Mouse (Mus musculus) lung, embryonic 16.5 days (tissue): Measurements from ENCODE around the gene Slc22a20. TPM values are rescaled to one million over a fixed set of nuclear protein-coding genes. Genes with fewer than 3 reads are reported as not detected.
A peak's percentile ranks its signal among the peaks of the same experiment; 100 is the strongest.

Experiments
- ATAC-seq: fragments of 200-750 bp; cut with Nextera tagmentation; 2 replicates; pipeline ENCODE4 v1.8.0; 2017; ENCODE audit warnings: low read depth, mild to moderate bottlenecking, moderate library complexity
- H3K27ac ChIP-seq: fragments of 300-500 bp; sonication (generic); 2 replicates; pipeline ENCODE4 v1.5.1; 2014; ENCODE audit warnings: mild to moderate bottlenecking, control low read depth, low read length
- H3K27me3 ChIP-seq: fragments of 300-500 bp; sonication (generic); 2 replicates; pipeline ENCODE4 v1.6.1; 2014; ENCODE audit warnings: low read depth, low read length, mixed read lengths; ENCODE audit not compliant: control insufficient read depth, insufficient read depth
- H3K36me3 ChIP-seq: fragments of 300-500 bp; sonication (generic); 2 replicates; pipeline ENCODE4 v1.6.1; 2014; ENCODE audit warnings: low read length; ENCODE audit not compliant: control insufficient read depth, insufficient read depth
- H3K4me1 ChIP-seq: fragments of 300-500 bp; sonication (generic); replicated peaks from 2 replicates; pipeline ENCODE4 v1.6.1; 2014; ENCODE audit warnings: low read length, mixed read lengths; ENCODE audit not compliant: control insufficient read depth, insufficient read depth
- H3K4me2 ChIP-seq: fragments of 300-500 bp; sonication (generic); 2 replicates; pipeline ENCODE4 v1.6.1; 2014; ENCODE audit warnings: low read depth, low read length, control low read depth
- H3K4me3 ChIP-seq: fragments of 300-500 bp; sonication (generic); 2 replicates; pipeline ENCODE4 v1.5.1; 2014; ENCODE audit warnings: mild to moderate bottlenecking, low read length, control low read depth
- H3K9ac ChIP-seq: fragments of 300-500 bp; sonication (generic); 2 replicates; pipeline ENCODE4 v1.6.1; 2014; ENCODE audit warnings: low read length, control low read depth
- H3K9me3 ChIP-seq: fragments of 300-500 bp; sonication (generic); 2 replicates; pipeline ENCODE4 v1.6.1; 2016; ENCODE audit warnings: low read length; ENCODE audit not compliant: control insufficient read depth
- WGBS: fragments of 180-500 bp; shearing (Covaris S2); extraction: QIAGEN DNeasy Blood & Tissue Kit; methylation state at CpG from one replicate; pipeline ENCODE4 v1.1.7; 2014; 5-methylcytosine and 5-hydroxymethylcytosine counted together
- polyA plus RNA-seq: library from polyadenylated mRNA; unstranded; fragments of >200 nt; fragmentation: Nextera tagmentation; extraction: Ambion mirVana; gene quantifications from 2 replicates; pipeline ENCODE4 v1.2.1, GENCODE M21; 2015

Gene Slc22a20
- polyA plus RNA-seq, 1 experiment from 2014 or later: not detected

GRCm38 (mm10) chr19:5950218-5950617, 35.7 kb downstream of the Slc22a20 start:
- ATAC-seq: no peak
- no peaks in the 10 kb centered on the region for H3K9me3 ChIP-seq
- H3K9ac ChIP-seq: no peak overlapping the region
- H3K4me3 ChIP-seq: no peak overlapping the region
- no peak overlapping the region for H3K4me2 ChIP-seq
- H3K27ac ChIP-seq: no peak overlapping the region
- H3K36me3 ChIP-seq: peaks cover 37% of the 10 kb centered on the region
- H3K4me1 ChIP-seq: peaks cover 20% of the 10 kb centered on the region
- WGBS: 88% methylated on average over 11 of the region's 11 CpGs
- no peaks in the 10 kb centered on the region for H3K27me3 ChIP-seq

GRCm38 (mm10) chr19:5945891-5946290, 40.1 kb downstream of the Slc22a20 start:
- H3K36me3 ChIP-seq: peaks cover 23% of the 10 kb centered on the region
- no peak overlapping the region for H3K4me3 ChIP-seq
- WGBS: 35% methylated on average over 8 of the region's 8 CpGs
- peak; percentile 36; the same call in 1 of the 2 replicates for ATAC-seq
- no peaks in the 10 kb centered on the region for H3K9me3 ChIP-seq
- peak overlapping the region; percentile 67 for H3K27ac ChIP-seq
- H3K4me2 ChIP-seq: no peak overlapping the region
- H3K4me1 ChIP-seq: peaks cover 22% of the 10 kb centered on the region
- H3K9ac ChIP-seq: 0 out of 2 replicates have a peak overlapping the region, but pooled peaks have one; percentile 21
- H3K27me3 ChIP-seq: no peaks in the 10 kb centered on the region

- no peak overlapping the region for H3K4me3 ChIP-seq
- peak overlapping the region; percentile 67 for H3K27ac ChIP-seq
- H3K27me3 ChIP-seq: no peaks in the 10 kb centered on the region
- peaks cover 30% of the 10 kb centered on the region for H3K4me1 ChIP-seq
- H3K4me2 ChIP-seq: 0 out of 2 replicates have a peak overlapping the region, but pooled peaks have one; percentile 15
- peaks cover 19% of the 10 kb centered on the region for H3K36me3 ChIP-seq
- 0 out of 2 replicates have a peak overlapping the region, but pooled peaks have one; percentile 9 for H3K9ac ChIP-seq
- 33% methylated on average over 7 of the region's 7 CpGs for WGBS
- H3K9me3 ChIP-seq: no peaks in the 10 kb centered on the region
- ATAC-seq: peak; percentile 88
Measured at GRCm38 (mm10) chr19:5945027-5945426, 40.9 kb downstream of the Slc22a20 start.

GRCm38 (mm10) chr19:5944145-5944544, 41.8 kb downstream of the Slc22a20 start:
- 43% methylated on average over 8 of the region's 8 CpGs for WGBS
- ATAC-seq: no peak
- no peaks in the 10 kb centered on the region for H3K9me3 ChIP-seq
- peaks cover 13% of the 10 kb centered on the region for H3K36me3 ChIP-seq
- no peak overlapping the region for H3K4me2 ChIP-seq
- H3K4me3 ChIP-seq: no peak overlapping the region
- H3K4me1 ChIP-seq: peaks cover 36% of the 10 kb centered on the region
- H3K27me3 ChIP-seq: no peaks in the 10 kb centered on the region
- no peak overlapping the region for H3K9ac ChIP-seq
- H3K27ac ChIP-seq: peak overlapping the region; percentile 79

GRCm38 (mm10) chr19:5943404-5943803, 42.5 kb downstream of the Slc22a20 start:
- H3K36me3 ChIP-seq: peaks cover 12% of the 10 kb centered on the region
- H3K4me3 ChIP-seq: no peak overlapping the region
- no peaks in the 10 kb centered on the region for H3K9me3 ChIP-seq
- no peak for ATAC-seq
- no peak overlapping the region for H3K27ac ChIP-seq
- 89% methylated on average over 15 of the region's 15 CpGs for WGBS
- H3K27me3 ChIP-seq: no peaks in the 10 kb centered on the region
- no peak overlapping the region for H3K9ac ChIP-seq
- peaks cover 39% of the 10 kb centered on the region for H3K4me1 ChIP-seq
- H3K4me2 ChIP-seq: no peak overlapping the region

- peaks cover 10% of the 10 kb centered on the region for H3K36me3 ChIP-seq
- ATAC-seq: no peak
- no peak overlapping the region for H3K9ac ChIP-seq
- H3K4me2 ChIP-seq: no peak overlapping the region
- H3K4me1 ChIP-seq: peaks cover 47% of the 10 kb centered on the region
- H3K27me3 ChIP-seq: no peaks in the 10 kb centered on the region
- 82% methylated on average over 7 of the region's 7 CpGs for WGBS
- H3K9me3 ChIP-seq: no peaks in the 10 kb centered on the region
- no peak overlapping the region for H3K4me3 ChIP-seq
- no peak overlapping the region for H3K27ac ChIP-seq
Measured at GRCm38 (mm10) chr19:5942581-5942980, 43.4 kb downstream of the Slc22a20 start.

GRCm38 (mm10) chr19:5940656-5941055, 45.3 kb downstream of the Slc22a20 start:
- Histone ChIP-seq H3K27ac (peak overlapping the region; percentile 80), H3K4me2 (no peak overlapping the region), H3K9me3 (no peaks in the 10 kb centered on the region), H3K27me3 (no peaks in the 10 kb centered on the region), H3K36me3 (peaks cover 10% of the 10 kb centered on the region), H3K4me1 (peaks cover 52% of the 10 kb centered on the region), H3K9ac (no peak overlapping the region), H3K4me3 (no peak overlapping the region)
- WGBS: 81% methylated on average over 10 of the region's 10 CpGs
- ATAC-seq: no peak

GRCm38 (mm10) chr19:5940173-5940572, 45.8 kb downstream of the Slc22a20 start:
- 42% methylated on average over 4 of the region's 4 CpGs for WGBS
- no peaks in the 10 kb centered on the region for H3K9me3 ChIP-seq
- ATAC-seq: peak; percentile 34
- H3K9ac ChIP-seq: no peak overlapping the region
- H3K27ac ChIP-seq: peak overlapping the region; percentile 80
- H3K4me3 ChIP-seq: no peak overlapping the region
- peaks cover 10% of the 10 kb centered on the region for H3K36me3 ChIP-seq
- H3K4me2 ChIP-seq: no peak overlapping the region
- H3K27me3 ChIP-seq: no peaks in the 10 kb centered on the region
- peaks cover 52% of the 10 kb centered on the region for H3K4me1 ChIP-seq

- no peaks in the 10 kb centered on the region for H3K27me3 ChIP-seq
- H3K36me3 ChIP-seq: peaks cover 10% of the 10 kb centered on the region
- no peaks in the 10 kb centered on the region for H3K9me3 ChIP-seq
- no peak for ATAC-seq
- H3K4me1 ChIP-seq: peaks cover 52% of the 10 kb centered on the region
- H3K4me2 ChIP-seq: no peak overlapping the region
- peak overlapping the region; percentile 62 for H3K27ac ChIP-seq
- no peak overlapping the region for H3K4me3 ChIP-seq
- H3K9ac ChIP-seq: no peak overlapping the region
- whole genome bisulfite sequencing: 80% methylated on average over 5 of the region's 5 CpGs
Measured at GRCm38 (mm10) chr19:5939715-5940114, 46.2 kb downstream of the Slc22a20 start.

- no peak for ATAC-seq
- no peak overlapping the region for H3K9ac ChIP-seq
- H3K27me3 ChIP-seq: no peaks in the 10 kb centered on the region
- H3K27ac ChIP-seq: peak overlapping the region; percentile 80
- 84% methylated on average over 6 of the region's 6 CpGs for WGBS
- H3K4me1 ChIP-seq: peaks cover 45% of the 10 kb centered on the region
- no peak overlapping the region for H3K4me2 ChIP-seq
- H3K9me3 ChIP-seq: no peaks in the 10 kb centered on the region
- H3K4me3 ChIP-seq: no peak overlapping the region
- H3K36me3 ChIP-seq: peaks cover 10% of the 10 kb centered on the region
Measured at GRCm38 (mm10) chr19:5938516-5938915, 47.4 kb downstream of the Slc22a20 start.
